Mouse (Mus musculus): ENCODE data around the gene Poldip3.

Gene Poldip3

GRCm38 (mm10) chr15:83124625-83125024 lies 24.6 kb downstream of the Poldip3 start:
- DNase-seq, result no peak

GRCm38 (mm10) chr15:83122566-83123145 lies 26.5 kb downstream of the Poldip3 start, which contains the start of gene Rrp7a:
TSS of gene Rrp7a (minus strand) at chr15:83122801.
- peak; percentile 91 to 95 for DNase-seq

- no peak for DNase-seq
These were observed 27.2 kb downstream of the Poldip3 start for GRCm38 (mm10) chr15:83121709-83122565.

GRCm38 (mm10) chr15:83118360-83118759 lies 30.8 kb downstream of the Poldip3 start:
- DNase-seq, result peak; percentile 47 to 55

GRCm38 (mm10) chr15:83115071-83115470 lies 34.1 kb downstream of the Poldip3 start:
- DNase-seq, result no peak

GRCm38 (mm10) chr15:83114106-83114505 lies 35.1 kb downstream of the Poldip3 start:
- peak; percentile 40 to 60 for DNase-seq

- peak; percentile 48 to 68 for DNase-seq
These were observed 36.3 kb downstream of the Poldip3 start for GRCm38 (mm10) chr15:83112898-83113297.

- no peak for DNase-seq
These were observed 37.3 kb downstream of the Poldip3 start for GRCm38 (mm10) chr15:83111874-83112273.

- DNase-seq, result no peak
These were observed 37.9 kb downstream of the Poldip3 start for GRCm38 (mm10) chr15:83111290-83111689.

- no peak for DNase-seq
These were observed 41.4 kb downstream of the Poldip3 start for GRCm38 (mm10) chr15:83107814-83108213.

GRCm38 (mm10) chr15:83106426-83106825 lies 42.8 kb downstream of the Poldip3 start:
- no peak for DNase-seq

GRCm38 (mm10) chr15:83103111-83103510 lies 46.1 kb downstream of the Poldip3 start:
- no peak for DNase-seq

- DNase-seq, result no peak
These were observed 48.9 kb downstream of the Poldip3 start for GRCm38 (mm10) chr15:83100332-83100662.

GRCm38 (mm10) chr15:83099533-83100331 lies 49.5 kb downstream of the Poldip3 start:
- DNase-seq, result peak; percentile 95 to 97

GRCm38 (mm10) chr15:83095950-83096349 lies 53.2 kb downstream of the Poldip3 start:
- no peak for DNase-seq

GRCm38 (mm10) chr15:83093687-83094086 lies 55.5 kb downstream of the Poldip3 start:
- DNase-seq, result no peak

GRCm38 (mm10) chr15:83090874-83091273 lies 58.3 kb downstream of the Poldip3 start:
- no peak for DNase-seq

GRCm38 (mm10) chr15:83089429-83089605 lies 59.9 kb downstream of the Poldip3 start, which contains the start of gene Serhl:
TSS of gene Serhl (plus strand) at chr15:83089506.
- DNase-seq, result no peak

- DNase-seq, result no peak
These were observed 60.4 kb downstream of the Poldip3 start for GRCm38 (mm10) chr15:83088495-83089428.

GRCm38 (mm10) chr15:83086636-83087328 lies 62.4 kb downstream of the Poldip3 start:
- DNase-seq, result no peak

GRCm38 (mm10) chr15:83085901-83086300 lies 63.3 kb downstream of the Poldip3 start:
- DNase-seq, result peak; percentile 25 to 58

- peak; percentile 13 to 26 for DNase-seq
These were observed 65.1 kb downstream of the Poldip3 start for GRCm38 (mm10) chr15:83084022-83084640.

Measured in kidney, adult 8-10 months (tissue).